Comparison of ENCODE assay signal across 14 mouse cellular contexts in the genomic region with DNA sequence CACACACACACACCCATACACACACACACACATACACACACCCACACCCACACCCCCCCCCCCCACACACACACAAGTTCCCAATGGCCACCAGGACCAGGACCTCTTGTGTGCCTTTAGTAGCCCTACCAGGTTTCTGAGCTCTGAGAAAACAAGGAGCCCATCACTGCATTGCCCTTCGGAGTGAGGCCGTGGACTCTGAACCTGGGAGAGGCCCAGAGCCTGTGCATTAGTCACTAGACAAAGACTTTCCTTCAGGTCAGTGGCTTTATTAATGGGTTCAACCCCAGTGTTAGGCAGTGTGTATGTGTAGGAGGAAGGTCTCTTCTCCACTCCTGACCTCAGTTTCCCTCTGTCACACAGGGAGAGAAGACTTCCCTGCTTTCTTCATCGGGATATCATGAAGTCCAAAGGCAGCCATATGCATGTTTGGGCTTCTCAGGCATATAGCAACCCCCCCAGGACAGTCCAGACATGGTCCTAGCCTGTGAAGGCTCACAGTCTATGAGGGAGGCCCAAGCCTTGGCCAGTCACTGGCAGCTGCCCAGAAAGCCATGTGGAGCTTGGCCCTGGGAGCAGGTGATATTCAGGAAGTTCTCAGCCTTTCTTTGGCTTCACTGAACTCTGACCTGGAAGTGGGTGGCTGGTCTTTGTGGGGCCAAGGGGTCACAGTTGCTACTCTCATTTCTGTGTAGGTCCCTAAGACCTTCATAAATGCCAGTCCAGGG. TPM values are rescaled to one million over a fixed set of nuclear protein-coding genes. Genes with fewer than 3 reads are reported as not detected.
DNase-seq lines count a peak whose midpoint lies in the region; ATAC-seq and TF ChIP-seq lines count a peak whose summit lies in the region.
"Had no signal": no experiment of that assay in that cellular context is flagged by ENCODE, and none has a peak within 500 bp of the region (broad histone marks: within the 10 kb centered on the region; RNA-seq: fewer than 3 reads in every experiment).

No protein-coding gene starts in this region.

- ATAC-seq in cerebellum, adult (ENCODE audit: insufficient number of reproducible peaks, low FRiP score, low TSS enrichment), result no peak
- no peak for ATAC-seq in midbrain, embryonic 11.5 days (ENCODE audit: low FRiP score)
- no peak for ATAC-seq in midbrain, embryonic 16.5 days
- ATAC-seq in kidney, postnatal 0 days (replicated peaks; ENCODE audit: low FRiP score, low read depth), result 0 out of 2 replicates have a peak, but pooled peaks have one; percentile 16

- H3K9ac ChIP-seq in midbrain, embryonic 11.5 days (ENCODE audit: low read length), result no peak overlapping the region
- no peak overlapping the region for H3K9ac ChIP-seq in midbrain, embryonic 16.5 days (ENCODE audit: low read depth, low read length)
- no peak overlapping the region for H3K9ac ChIP-seq in kidney, postnatal 0 days (ENCODE audit: low read depth, low read length)
- H3K9ac ChIP-seq: neural tube, embryonic 13.5 days had no signal

- no peaks in the 10 kb centered on the region for H3K36me3 ChIP-seq in midbrain, embryonic 11.5 days (ENCODE audit: control insufficient read depth, insufficient read depth, low read length)
- H3K36me3 ChIP-seq in midbrain, embryonic 16.5 days (ENCODE audit: control insufficient read depth, insufficient read depth, low read length), result no peaks in the 10 kb centered on the region
- H3K36me3 ChIP-seq in kidney, postnatal 0 days (ENCODE audit: insufficient read depth, low read length), result no peaks in the 10 kb centered on the region
- H3K36me3 ChIP-seq: neural tube, embryonic 13.5 days had no signal

- no peaks in the 10 kb centered on the region for H3K4me1 ChIP-seq in midbrain, embryonic 11.5 days (ENCODE audit: control insufficient read depth, insufficient read depth, low read length)
- H3K4me1 ChIP-seq in midbrain, embryonic 16.5 days (ENCODE audit: control insufficient read depth, insufficient read depth, low read length), result peaks cover 4% of the 10 kb centered on the region
- H3K4me1 ChIP-seq in kidney, postnatal 0 days (replicated peaks; ENCODE audit: insufficient read depth, low read length), result no peaks in the 10 kb centered on the region

- H3K4me2 ChIP-seq in midbrain, embryonic 11.5 days, result no peak overlapping the region
- H3K4me2 ChIP-seq in midbrain, embryonic 16.5 days (ENCODE audit: low read length), result no peak overlapping the region
- H3K4me2 ChIP-seq in kidney, postnatal 0 days (ENCODE audit: low read length), result no peak overlapping the region
- H3K4me2 ChIP-seq: neural tube, embryonic 13.5 days had no signal

- H3K9me3 ChIP-seq in midbrain, embryonic 11.5 days (ENCODE audit: control insufficient read depth, low read length), result no peaks in the 10 kb centered on the region
- no peaks in the 10 kb centered on the region for H3K9me3 ChIP-seq in midbrain, embryonic 16.5 days (replicated peaks; ENCODE audit: control insufficient read depth, low read length, poor library complexity, severe bottlenecking)
- H3K9me3 ChIP-seq in kidney, postnatal 0 days (replicated peaks; ENCODE audit: low read length), result no peaks in the 10 kb centered on the region
- H3K9me3 ChIP-seq: neural tube, embryonic 13.5 days had no signal

- H3K27ac ChIP-seq in midbrain, embryonic 11.5 days (ENCODE audit: low read depth, low read length), result no peak overlapping the region
- no peak overlapping the region for H3K27ac ChIP-seq in midbrain, embryonic 16.5 days (ENCODE audit: low read length)
- H3K27ac ChIP-seq in kidney, postnatal 0 days, result peak overlapping the region; percentile 60
- H3K27ac ChIP-seq: neural tube, embryonic 13.5 days had no signal

- DNase-seq in cerebellum, adult 11-12 months, result peak; percentile 64
- peak; percentile 80 for DNase-seq in midbrain, embryonic 11.5 days (ENCODE audit: low spot score, missing footprints)
- DNase-seq in kidney, postnatal 0 days (ENCODE audit: low spot score), result no peak
- peak; percentile 50 for DNase-seq in yolk sac, embryonic 10.5 days (ENCODE audit: low spot score)
- no peak for DNase-seq in gastrocnemius, adult 18-20 months (ENCODE audit: low spot score)
- no peak for DNase-seq in left cerebral cortex, postnatal 14 days (ENCODE audit: low spot score in 2 of 2)

- H3K27me3 ChIP-seq in midbrain, embryonic 11.5 days (ENCODE audit: control insufficient read depth, insufficient read depth, low read length), result no peaks in the 10 kb centered on the region
- H3K27me3 ChIP-seq in midbrain, embryonic 16.5 days (ENCODE audit: control insufficient read depth, insufficient read depth, low read depth, low read length), result no peaks in the 10 kb centered on the region
- H3K27me3 ChIP-seq in kidney, postnatal 0 days (ENCODE audit: insufficient read depth, low read length), result no peaks in the 10 kb centered on the region
- H3K27me3 ChIP-seq: neural tube, embryonic 13.5 days had no signal

- WGBS in midbrain, embryonic 11.5 days, result 90% methylated on average over 3 of the region's 3 CpGs
- 93% methylated on average over 3 of the region's 3 CpGs for WGBS in midbrain, embryonic 16.5 days
- WGBS in kidney, postnatal 0 days, result 81% methylated on average over 3 of the region's 3 CpGs

- intact Hi-C loops in left cerebral cortex, postnatal 14 days (cut with DNase I), result loop anchor here (5.0 to 10.0 kb wide), 3 partner anchors 116 to 248 kb away; partner anchors contain the start of gene Rce1

- no peak for TF ChIP-seq CTCF in kidney, postnatal 0 days (IDR thresholded peaks at IDR 0.05; ENCODE audit: low read depth)

- no peak overlapping the region for H3K4me3 ChIP-seq in midbrain, embryonic 11.5 days (ENCODE audit: low read depth, low read length)
- no peak overlapping the region for H3K4me3 ChIP-seq in midbrain, embryonic 16.5 days (ENCODE audit: low read depth, low read length)
- H3K4me3 ChIP-seq in kidney, postnatal 0 days (replicated peaks; ENCODE audit: low read depth, low read length), result no peak overlapping the region
- H3K4me3 ChIP-seq: neural tube, embryonic 13.5 days had no signal

RNA-seq across cellular contexts. Expression of gene 2010003K11Rik, which starts 1.7 kb away (rescaled TPM):
- polyA plus RNA-seq in midbrain, embryonic 11.5 days (2014; fragmentation: Nextera tagmentation; extraction: Ambion mirVana), result not detected in 2 replicates
- polyA plus RNA-seq in midbrain, embryonic 16.5 days (2015; fragmentation: Nextera tagmentation; extraction: Ambion mirVana), result not detected in 2 replicates
- 0.57 and 0.61 TPM in 2 replicates for polyA plus RNA-seq in kidney, postnatal 0 days (2015; fragmentation: Nextera tagmentation; extraction: Ambion mirVana)
- total RNA-seq in gastrocnemius, adult 18-20 months (2021), result not detected
- not detected for total RNA-seq in left cerebral cortex, postnatal 14 days (2021)
- total RNA-seq: ES-E14 had no signal
- polyA plus RNA-seq: frontal cortex, adult 2 months; heart, postnatal 0 days; limb, embryonic 14.5 days; midbrain, embryonic 14.5 days; neural tube, embryonic 13.5 days had no signal

RNA-seq across cellular contexts. Expression of gene Pcx, which starts 13.6 kb away (rescaled TPM):
- polyA plus RNA-seq in midbrain, embryonic 11.5 days (2014; fragmentation: Nextera tagmentation; extraction: Ambion mirVana), result 13.8 and 14.0 TPM in 2 replicates
- polyA plus RNA-seq in midbrain, embryonic 16.5 days (2015; fragmentation: Nextera tagmentation; extraction: Ambion mirVana), result 25.1 and 35.3 TPM in 2 replicates
- polyA plus RNA-seq in kidney, postnatal 0 days (2015; fragmentation: Nextera tagmentation; extraction: Ambion mirVana), result 57.6 and 66.9 TPM in 2 replicates
- total RNA-seq in gastrocnemius, adult 18-20 months (2021), result 100 to 1,000 TPM in 1 of 2 experiments, 10 to 100 TPM in 1; 57.4 to 111 TPM
- 10 to 100 TPM; 57.2 to 59.2 TPM for total RNA-seq in left cerebral cortex, postnatal 14 days (2021)

RNA-seq across cellular contexts. Expression of gene Syt12, which starts 19.5 kb away (rescaled TPM):
- polyA plus RNA-seq in midbrain, embryonic 11.5 days (2014; fragmentation: Nextera tagmentation; extraction: Ambion mirVana), result 0.62 and 1.0 TPM in 2 replicates
- polyA plus RNA-seq in midbrain, embryonic 16.5 days (2015; fragmentation: Nextera tagmentation; extraction: Ambion mirVana), result 3.2 and 5.2 TPM in 2 replicates
- polyA plus RNA-seq in kidney, postnatal 0 days (2015; fragmentation: Nextera tagmentation; extraction: Ambion mirVana), result 1.5 and 1.8 TPM in 2 replicates
- total RNA-seq in gastrocnemius, adult 18-20 months (2021), result 1 to 10 TPM; 1.9 to 2.1 TPM
- total RNA-seq in left cerebral cortex, postnatal 14 days (2021), result 10 to 100 TPM; 30.8 to 31.7 TPM

RNA-seq across cellular contexts. Expression of gene Rhod, which starts 57.5 kb away (rescaled TPM):
- polyA plus RNA-seq in midbrain, embryonic 11.5 days (2014; fragmentation: Nextera tagmentation; extraction: Ambion mirVana), result 10.9 and 11.1 TPM in 2 replicates
- polyA plus RNA-seq in midbrain, embryonic 16.5 days (2015; fragmentation: Nextera tagmentation; extraction: Ambion mirVana), result 3.8 and 3.9 TPM in 2 replicates
- polyA plus RNA-seq in kidney, postnatal 0 days (2015; fragmentation: Nextera tagmentation; extraction: Ambion mirVana), result 49.3 and 49.7 TPM in 2 replicates
- under 1 TPM; 0.27 to 0.31 TPM for total RNA-seq in gastrocnemius, adult 18-20 months (2021)
- total RNA-seq in left cerebral cortex, postnatal 14 days (2021), result 1 to 10 TPM; 1.3 to 1.4 TPM

Comparison
In these comparisons a context has a peak if more than half of its experiments do, and no peak if none do; other contexts are left out.
1. DNase-seq: peak in cerebellum, adult 11-12 months (single experiment), midbrain, embryonic 11.5 days (single experiment) and yolk sac, embryonic 10.5 days (single experiment); none in kidney, postnatal 0 days (single experiment), gastrocnemius, adult 18-20 months (single experiment) and left cerebral cortex, postnatal 14 days (0 of 2).